Mouse (Mus musculus): ENCODE measurements around the gene Serping1.
A peak's percentile ranks its signal among the peaks of the same experiment; 100 is the strongest.
"Not testable (repeated sequence)": the region's sequence is repeated elsewhere in the genome, so short reads cannot be mapped to it uniquely, and the experiment has no call there.

Serping1 gene

GRCm38 (mm10) chr2:84775241-84775640, at the start of gene Serping1:
Gene Serping1 (minus strand): TSS chr2:84775444.
- no peak for DNase-seq

GRCm38 (mm10) chr2:84823237-84823636, 48.0 kb upstream of the Serping1 start:
- DNase-seq: no peak

- DNase-seq: no peak
These were observed 47.3 kb upstream of the Serping1 start, which contains the start of gene Smtnl1 for GRCm38 (mm10) chr2:84822552-84822951. Gene Smtnl1 (minus strand): TSS chr2:84822652.

- no peak for DNase-seq
These were observed 44.6 kb upstream of the Serping1 start for GRCm38 (mm10) chr2:84819861-84820260.

- no peak for DNase-seq
These were observed 37.4 kb upstream of the Serping1 start for GRCm38 (mm10) chr2:84812676-84813075.

GRCm38 (mm10) chr2:84811880-84812279, 36.6 kb upstream of the Serping1 start:
- no peak for DNase-seq

- DNase-seq: peak; percentile 78 to 80
These were observed 35.8 kb upstream of the Serping1 start for GRCm38 (mm10) chr2:84810886-84811577.

- no peak for DNase-seq
These were observed 35.3 kb upstream of the Serping1 start for GRCm38 (mm10) chr2:84810526-84810885.

GRCm38 (mm10) chr2:84809330-84809729, 34.1 kb upstream of the Serping1 start:
- no peak for DNase-seq

- no peak for DNase-seq
These were observed 31.3 kb upstream of the Serping1 start for GRCm38 (mm10) chr2:84806546-84806945.

- no peak for DNase-seq
These were observed 28.7 kb upstream of the Serping1 start for GRCm38 (mm10) chr2:84803963-84804362.

GRCm38 (mm10) chr2:84801223-84801622, 26.0 kb upstream of the Serping1 start:
- not testable (repeated sequence) for DNase-seq

- DNase-seq: no peak
These were observed 25.1 kb upstream of the Serping1 start for GRCm38 (mm10) chr2:84800304-84800703.

GRCm38 (mm10) chr2:84799041-84799561, 23.9 kb upstream of the Serping1 start:
- peak; percentile 25 for DNase-seq

- DNase-seq: peak; percentile 41 to 42
These were observed 23.3 kb upstream of the Serping1 start, which contains the start of gene Ube2l6 for GRCm38 (mm10) chr2:84798493-84798921. Gene Ube2l6 (plus strand): TSS chr2:84798828.

- DNase-seq: peak; percentile 29 to 33
These were observed 22.7 kb upstream of the Serping1 start for GRCm38 (mm10) chr2:84797833-84798492.

GRCm38 (mm10) chr2:84793871-84794270, 18.6 kb upstream of the Serping1 start:
- DNase-seq: no peak

- no peak for DNase-seq
These were observed 17.9 kb upstream of the Serping1 start for GRCm38 (mm10) chr2:84793154-84793553.

- no peak for DNase-seq
These were observed 17.3 kb upstream of the Serping1 start for GRCm38 (mm10) chr2:84792516-84792915.

- no peak for DNase-seq
These were observed 15.2 kb upstream of the Serping1 start for GRCm38 (mm10) chr2:84790418-84790817.

GRCm38 (mm10) chr2:84788316-84788715, 13.1 kb upstream of the Serping1 start:
- no peak for DNase-seq

- no peak for DNase-seq
These were observed 8.8 kb upstream of the Serping1 start for GRCm38 (mm10) chr2:84783840-84784566.

- DNase-seq: no peak
These were observed 8.1 kb upstream of the Serping1 start for GRCm38 (mm10) chr2:84783315-84783714.
